Mouse (Mus musculus) ES-E14 (cell line): ENCODE results near the gene C1qtnf5.

ENCODE experiments used
- CHD2 ChIP-seq: IDR thresholded peaks from 2 replicates; pipeline ENCODE4 v1.6.1; 2014; ENCODE audit warnings: mild to moderate bottlenecking, low read depth, low read length, inconsistent platforms
- MAFK ChIP-seq: IDR thresholded peaks from 2 replicates; pipeline ENCODE4 v1.6.1; 2014; ENCODE audit warnings: mild to moderate bottlenecking, low read depth, low read length, inconsistent platforms; ENCODE audit not compliant: insufficient read depth

DNA sequence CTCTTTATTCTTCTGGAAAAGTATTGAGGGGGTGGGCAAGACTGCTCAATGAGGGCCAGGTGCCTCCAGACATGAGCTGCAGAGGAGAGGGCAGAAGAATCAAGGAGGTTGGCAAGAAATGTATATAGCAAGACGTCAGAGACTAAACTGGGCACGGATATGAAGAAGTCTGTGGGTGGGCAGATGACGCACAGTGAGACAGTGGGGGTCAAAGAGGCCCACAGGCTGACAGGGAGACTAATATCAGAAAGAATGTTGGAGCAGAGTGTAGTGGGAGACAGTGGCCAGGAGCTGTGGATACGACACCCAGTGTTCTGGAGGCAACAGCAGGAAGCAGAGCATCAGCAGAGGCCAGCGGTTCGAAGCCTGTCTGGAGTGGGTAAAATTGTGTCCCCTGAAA, 48.4 kb upstream of the C1qtnf5 start:
- TF ChIP-seq MAFK, result no peak
- TF ChIP-seq CHD2, result no peak
